Mouse (Mus musculus) cerebellum, adult 2 months (tissue): ENCODE data around the gene Oaz2.

ENCODE experiments used
- CTCF ChIP-seq: fragments of 200-500 bp; IDR thresholded peaks from 2 replicates; pipeline ENCODE4 v1.5.1; 2011; ENCODE audit warnings: low read depth, mild to moderate bottlenecking, control low read depth, low read length, moderate library complexity, borderline replicate concordance; ENCODE audit not compliant: insufficient read depth
- POLR2A ChIP-seq: fragments of 200-500 bp; IDR thresholded peaks from 2 replicates; pipeline ENCODE4 v1.6.1; 2011; ENCODE audit warnings: low read length, control low read depth, borderline replicate concordance; ENCODE audit not compliant: insufficient read depth

GRCm38 (mm10) chr9:65635766-65636165 lies 32.0 kb upstream of the Oaz2 start:
- no peak for TF ChIP-seq POLR2A
- no peak for TF ChIP-seq CTCF
